Mouse (Mus musculus) C2C12 (cell line): ENCODE data around the gene Atxn1.

ENCODE experiments used
- CTCF ChIP-seq: IDR thresholded peaks from one replicate; pipeline ENCODE4 v1.5.1; 2011; ENCODE audit not compliant: control insufficient read depth, insufficient read depth, insufficient read length
- FOSL1 ChIP-seq: IDR thresholded peaks from one replicate; pipeline ENCODE4 v1.8.0; 2011; ENCODE audit warnings: mild to moderate bottlenecking, low read length; ENCODE audit not compliant: poor library complexity, insufficient read depth, severe bottlenecking
- MAX ChIP-seq: IDR thresholded peaks from one replicate; pipeline ENCODE4 v1.6.1; 2011; ENCODE audit warnings: mild to moderate bottlenecking, control low read depth

DNA sequence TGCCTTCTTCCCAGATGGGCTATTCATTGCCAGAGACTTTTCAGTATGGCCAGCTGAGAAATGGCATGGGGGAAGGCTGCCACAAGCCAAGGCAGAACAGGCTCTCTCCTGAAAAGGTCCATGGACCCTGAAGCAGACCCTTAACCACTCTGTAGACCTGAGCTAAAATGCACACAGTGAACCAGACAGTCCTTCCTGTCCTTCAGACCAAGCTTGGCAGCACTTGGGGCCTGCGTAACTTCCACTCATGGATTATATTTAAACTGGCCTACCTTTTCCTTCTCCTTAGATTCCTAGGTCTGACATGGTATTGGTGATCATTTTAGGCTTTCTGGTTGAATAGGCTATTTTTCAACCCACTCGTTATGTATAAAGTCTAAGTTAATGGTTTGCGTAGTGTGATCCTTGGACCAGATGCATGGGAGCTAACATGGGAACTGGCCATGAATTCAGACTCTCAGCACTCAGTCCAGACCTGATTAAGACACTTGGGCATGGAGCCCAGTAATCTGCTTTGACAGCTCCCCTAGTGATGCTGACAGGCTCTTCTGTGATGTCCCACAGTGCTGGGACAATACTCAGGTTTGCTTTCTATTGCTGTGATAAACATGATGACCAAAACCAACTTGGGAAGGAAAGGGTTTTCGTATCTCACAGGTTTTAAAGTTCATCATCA, 341.8 kb downstream of the Atxn1 start:
- TF ChIP-seq MAX: no peak
- no peak for TF ChIP-seq CTCF
- no peak for TF ChIP-seq FOSL1
